Mouse (Mus musculus) ovary, postnatal 14 days (tissue): ENCODE results near the gene Mrgprf.
A peak's percentile ranks its signal among the peaks of the same experiment; 100 is the strongest.

Experiments used
- DNase-seq: peaks from one replicate; pipeline ENCODE4 v3.0.0; 2022; ENCODE audit warnings: low spot score

The Mrgprf gene

GRCm38 (mm10) chr7:145301008-145301340 is 346 bp downstream of the Mrgprf start:
- DNase-seq, result no peak

- DNase-seq, result no peak
Observed at GRCm38 (mm10) chr7:145301341-145302005, 845 bp downstream of the Mrgprf start.

GRCm38 (mm10) chr7:145302488-145303285 is 2.1 kb downstream of the Mrgprf start:
- DNase-seq, result peak; percentile 49

GRCm38 (mm10) chr7:145304153-145304552 is 3.5 kb downstream of the Mrgprf start:
- DNase-seq, result no peak

GRCm38 (mm10) chr7:145307636-145308035 is 7.0 kb downstream of the Mrgprf start:
- DNase-seq, result no peak

GRCm38 (mm10) chr7:145308061-145308675 is 7.5 kb downstream of the Mrgprf start:
- no peak for DNase-seq

- no peak for DNase-seq
Observed at GRCm38 (mm10) chr7:145308866-145309265, 8.2 kb downstream of the Mrgprf start.

GRCm38 (mm10) chr7:145309877-145310276 is 9.2 kb downstream of the Mrgprf start:
- no peak for DNase-seq

- DNase-seq, result no peak
Observed at GRCm38 (mm10) chr7:145310526-145310925, 9.9 kb downstream of the Mrgprf start.

- no peak for DNase-seq
Observed at GRCm38 (mm10) chr7:145312137-145312536, 11.5 kb downstream of the Mrgprf start.

- no peak for DNase-seq
Observed at GRCm38 (mm10) chr7:145314785-145315411, 14.3 kb downstream of the Mrgprf start, which contains the start of gene Mrgprd. Gene Mrgprd (plus strand): TSS chr7:145314835.

GRCm38 (mm10) chr7:145317522-145317921 is 16.9 kb downstream of the Mrgprf start:
- no peak for DNase-seq

GRCm38 (mm10) chr7:145319481-145319880 is 18.9 kb downstream of the Mrgprf start:
- DNase-seq, result no peak

GRCm38 (mm10) chr7:145323607-145324006 is 23.0 kb downstream of the Mrgprf start:
- no peak for DNase-seq

GRCm38 (mm10) chr7:145325697-145326096 is 25.1 kb downstream of the Mrgprf start:
- DNase-seq, result no peak

GRCm38 (mm10) chr7:145329982-145330381 is 29.4 kb downstream of the Mrgprf start:
- no peak for DNase-seq

- DNase-seq, result no peak
Observed at GRCm38 (mm10) chr7:145330641-145331040, 30.0 kb downstream of the Mrgprf start.

GRCm38 (mm10) chr7:145332376-145333041 is 31.9 kb downstream of the Mrgprf start:
- DNase-seq, result no peak

- DNase-seq, result no peak
Observed at GRCm38 (mm10) chr7:145333936-145334335, 33.3 kb downstream of the Mrgprf start.

- no peak for DNase-seq
Observed at GRCm38 (mm10) chr7:145334428-145335027, 33.9 kb downstream of the Mrgprf start.

GRCm38 (mm10) chr7:145335199-145335598 is 34.6 kb downstream of the Mrgprf start:
- DNase-seq, result no peak
